Mouse (Mus musculus): Measurements from ENCODE around the gene Ntrk3. TPM values are rescaled to one million over a fixed set of nuclear protein-coding genes. Genes with fewer than 3 reads are reported as not detected.

The Ntrk3 gene
- polyA plus RNA-seq, 1 experiment, result 91.5 TPM

GRCm38 (mm10) chr7:78584499-78584898 lies 153.3 kb downstream of the Ntrk3 start:
- no peak for TF ChIP-seq POLR2A (IDR thresholded peaks at IDR 0.05; ENCODE audit: borderline replicate concordance, insufficient read depth, low read length)
- Histone ChIP-seq H3K27ac (ENCODE audit: insufficient read depth, low read length) (no peak overlapping the region), H3K4me1 (ENCODE audit: control insufficient read depth, insufficient read depth, low read length) (peaks cover 15% of the 10 kb centered on the region), H3K27me3 (ENCODE audit: control insufficient read depth, insufficient read depth, low read length) (no peaks in the 10 kb centered on the region), H3K4me3 (replicated peaks; ENCODE audit: insufficient read depth, low read depth, low read length) (no peak overlapping the region)
- DNase-seq, result peak in 1 of 2 experiments; percentile 29
- 14% methylated on average over 3 of the region's 3 CpGs for WGBS

- H3K27ac ChIP-seq (ENCODE audit: insufficient read depth, low read length), result no peak overlapping the region
- no peak for TF ChIP-seq CTCF (IDR thresholded peaks at IDR 0.05; ENCODE audit: borderline replicate concordance, insufficient read depth, low read depth, low read length)
- no peak for TF ChIP-seq POLR2A (IDR thresholded peaks at IDR 0.05; ENCODE audit: borderline replicate concordance, insufficient read depth, low read length)
- no peak overlapping the region for H3K4me3 ChIP-seq (replicated peaks; ENCODE audit: insufficient read depth, low read depth, low read length)
- no peaks in the 10 kb centered on the region for H3K27me3 ChIP-seq (ENCODE audit: control insufficient read depth, insufficient read depth, low read length)
- WGBS, result 65% methylated on average over 6 of the region's 6 CpGs
- no peak for DNase-seq
- peaks cover 16% of the 10 kb centered on the region for H3K4me1 ChIP-seq (ENCODE audit: control insufficient read depth, insufficient read depth, low read length)
These were observed 154.1 kb downstream of the Ntrk3 start for GRCm38 (mm10) chr7:78583678-78584077.

- Histone ChIP-seq H3K4me1 (ENCODE audit: control insufficient read depth, insufficient read depth, low read length) (peaks cover 16% of the 10 kb centered on the region), H3K4me3 (replicated peaks; ENCODE audit: insufficient read depth, low read depth, low read length) (no peak overlapping the region), H3K27ac (ENCODE audit: insufficient read depth, low read length) (no peak overlapping the region), H3K27me3 (ENCODE audit: control insufficient read depth, insufficient read depth, low read length) (no peaks in the 10 kb centered on the region)
- WGBS, result 2% methylated on average over 1 of the region's 1 CpGs
- DNase-seq, result peak; percentile 45 to 77
- TF ChIP-seq POLR2A (IDR thresholded peaks at IDR 0.05; ENCODE audit: borderline replicate concordance, insufficient read depth, low read length) (no peak), CTCF (IDR thresholded peaks at IDR 0.05; ENCODE audit: borderline replicate concordance, insufficient read depth, low read depth, low read length) (no peak)
These were observed 156.5 kb downstream of the Ntrk3 start for GRCm38 (mm10) chr7:78581341-78581740.

- TF ChIP-seq POLR2A (IDR thresholded peaks at IDR 0.05; ENCODE audit: borderline replicate concordance, insufficient read depth, low read length) (no peak), CTCF (IDR thresholded peaks at IDR 0.05; ENCODE audit: borderline replicate concordance, insufficient read depth, low read depth, low read length) (peak; percentile 49; the same call in 1 of the 2 replicates)
- H3K4me3 ChIP-seq (replicated peaks; ENCODE audit: insufficient read depth, low read depth, low read length), result peak overlapping the region; percentile 86
- H3K27ac ChIP-seq (ENCODE audit: insufficient read depth, low read length), result no peak overlapping the region
- no peaks in the 10 kb centered on the region for H3K27me3 ChIP-seq (ENCODE audit: control insufficient read depth, insufficient read depth, low read length)
- DNase-seq, result peak; percentile 79 to 81
- WGBS, result 16% methylated on average over 13 of the region's 13 CpGs
- peaks cover 10% of the 10 kb centered on the region for H3K4me1 ChIP-seq (ENCODE audit: control insufficient read depth, insufficient read depth, low read length)
These were observed 158.2 kb downstream of the Ntrk3 start for GRCm38 (mm10) chr7:78579461-78580234.

- peak overlapping the region; percentile 87 for H3K27ac ChIP-seq (ENCODE audit: insufficient read depth, low read length)
- peaks cover 14% of the 10 kb centered on the region for H3K4me1 ChIP-seq (ENCODE audit: control insufficient read depth, insufficient read depth, low read length)
- under 1% methylated on average over 64 of the region's 66 CpGs for WGBS
- peak; percentile 75 to 76 for DNase-seq
- H3K4me3 ChIP-seq (replicated peaks; ENCODE audit: insufficient read depth, low read depth, low read length), result peak overlapping the region; percentile 86
- no peaks in the 10 kb centered on the region for H3K27me3 ChIP-seq (ENCODE audit: control insufficient read depth, insufficient read depth, low read length)
- TF ChIP-seq CTCF (IDR thresholded peaks at IDR 0.05; ENCODE audit: borderline replicate concordance, insufficient read depth, low read depth, low read length), result no peak
- peak; percentile 37; the same call in 1 of the 2 replicates for TF ChIP-seq POLR2A (IDR thresholded peaks at IDR 0.05; ENCODE audit: borderline replicate concordance, insufficient read depth, low read length)
These were observed 159.1 kb downstream of the Ntrk3 start for GRCm38 (mm10) chr7:78578461-78579359.

GRCm38 (mm10) chr7:78578111-78578460 lies 159.7 kb downstream of the Ntrk3 start:
- Histone ChIP-seq H3K27ac (ENCODE audit: insufficient read depth, low read length) (peak overlapping the region; percentile 79), H3K4me1 (ENCODE audit: control insufficient read depth, insufficient read depth, low read length) (peaks cover 14% of the 10 kb centered on the region), H3K27me3 (ENCODE audit: control insufficient read depth, insufficient read depth, low read length) (no peaks in the 10 kb centered on the region), H3K4me3 (replicated peaks; ENCODE audit: insufficient read depth, low read depth, low read length) (peak overlapping the region; percentile 86)
- 0% methylated on average over 19 of the region's 23 CpGs for WGBS
- TF ChIP-seq CTCF (IDR thresholded peaks at IDR 0.05; ENCODE audit: borderline replicate concordance, insufficient read depth, low read depth, low read length) (no peak), POLR2A (IDR thresholded peaks at IDR 0.05; ENCODE audit: borderline replicate concordance, insufficient read depth, low read length) (peak; percentile 90)
- peak; percentile 74 to 77 for DNase-seq

GRCm38 (mm10) chr7:78577462-78578110 lies 160.2 kb downstream of the Ntrk3 start:
- Histone ChIP-seq H3K27me3 (ENCODE audit: control insufficient read depth, insufficient read depth, low read length) (no peaks in the 10 kb centered on the region), H3K27ac (ENCODE audit: insufficient read depth, low read length) (peak overlapping the region; percentile 89), H3K4me1 (ENCODE audit: control insufficient read depth, insufficient read depth, low read length) (peaks cover 14% of the 10 kb centered on the region), H3K4me3 (replicated peaks; ENCODE audit: insufficient read depth, low read depth, low read length) (peak overlapping the region; percentile 86)
- peak; percentile 62 to 71 for DNase-seq
- TF ChIP-seq CTCF (IDR thresholded peaks at IDR 0.05; ENCODE audit: borderline replicate concordance, insufficient read depth, low read depth, low read length) (no peak), POLR2A (IDR thresholded peaks at IDR 0.05; ENCODE audit: borderline replicate concordance, insufficient read depth, low read length) (no peak)
- WGBS, result under 1% methylated on average over 49 of the region's 49 CpGs

Data from cerebellum, adult 2 months (tissue).